Mouse (Mus musculus) natural killer cell, adult 2 months (primary cell): ENCODE results near the gene Fastkd3.

ENCODE experiments used
- DNase-seq, 2 experiments: peaks; one replicate each; pipeline ENCODE4 v3.0.0; 2022; ENCODE audit warnings: low spot score in 2 of 2

Gene Fastkd3

DNA sequence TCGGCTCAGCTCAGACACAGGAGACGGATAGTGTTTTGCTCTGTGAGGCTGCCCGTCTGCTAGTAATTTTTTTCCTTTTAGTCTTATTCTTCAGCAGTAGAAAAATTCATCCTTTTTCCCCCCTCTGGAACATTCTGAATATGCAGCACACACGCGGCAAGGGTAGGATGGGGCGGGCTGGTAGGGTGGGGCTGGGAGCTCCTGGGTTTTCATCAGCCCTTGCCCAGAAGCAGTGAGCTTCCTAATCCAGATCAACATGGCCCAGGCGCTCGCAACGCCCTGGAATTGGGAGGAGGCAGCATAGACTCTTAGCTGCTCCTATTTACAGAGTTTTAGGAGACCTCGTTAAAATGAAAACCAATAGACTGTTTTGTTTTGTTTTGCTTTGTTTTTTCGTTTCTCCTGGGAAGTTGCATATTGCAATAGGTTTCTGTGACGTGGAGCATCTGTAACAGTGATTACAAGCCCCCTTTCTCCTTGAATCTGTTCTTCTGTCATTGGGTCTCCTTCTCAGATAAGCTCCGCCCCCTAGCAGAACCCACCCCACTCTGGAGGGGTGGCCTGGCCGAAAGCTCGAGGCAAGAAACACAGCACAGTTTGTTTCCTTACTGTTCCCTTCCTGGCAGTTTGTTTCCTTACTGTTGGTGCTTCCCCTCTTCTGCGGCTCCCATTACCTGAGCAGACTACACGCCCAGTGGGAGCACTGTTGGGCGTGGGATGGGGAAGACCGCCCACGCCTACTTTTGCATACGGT lies 25.8 kb downstream of the Fastkd3 start:
- no peak for DNase-seq

DNA sequence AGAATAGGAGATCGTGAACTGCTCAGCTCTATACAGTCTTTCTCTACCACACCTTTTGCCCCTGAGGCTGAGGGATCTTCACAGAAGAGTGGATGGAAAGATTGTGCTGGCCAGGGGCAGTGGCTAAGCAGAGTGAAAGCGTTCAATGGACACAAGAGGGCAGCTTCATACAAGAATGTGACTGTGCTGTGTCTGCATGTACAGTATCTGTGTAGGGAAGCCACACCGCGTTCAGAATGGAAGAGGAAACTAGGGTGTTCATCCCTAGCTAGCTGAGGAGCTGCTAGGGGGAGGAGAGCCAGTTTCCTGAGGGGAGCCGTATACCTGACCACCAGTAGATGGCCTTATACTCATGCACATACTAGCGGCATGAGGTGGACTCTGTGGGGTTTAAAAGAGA lies 40.8 kb downstream of the Fastkd3 start:
- no peak for DNase-seq

DNA sequence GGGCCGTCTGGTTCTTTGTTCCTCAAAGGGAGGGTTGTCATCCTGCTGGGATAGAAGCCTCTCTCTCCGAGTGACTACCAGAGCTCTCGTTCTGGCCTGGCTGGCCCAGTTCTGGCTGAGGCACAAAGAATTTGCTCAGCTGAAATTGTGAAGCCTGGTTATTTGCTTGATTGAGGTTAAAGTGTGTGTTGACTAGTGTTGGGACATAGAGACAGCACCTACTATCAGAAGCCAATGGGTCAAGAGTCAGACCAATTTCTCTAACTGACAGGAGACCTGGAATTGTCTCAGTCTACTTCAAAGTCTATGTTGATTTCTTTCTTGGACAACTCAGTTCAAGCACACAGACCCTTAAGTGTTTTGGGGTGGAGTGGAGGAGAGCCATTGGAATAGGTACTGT lies 45.0 kb downstream of the Fastkd3 start:
- DNase-seq = no peak
